Mouse (Mus musculus): ENCODE results near the gene Pafah1b2. TPM values are rescaled to one million over a fixed set of nuclear protein-coding genes. Genes with fewer than 3 reads are reported as not detected.

The Pafah1b2 gene
- polyA plus RNA-seq, 1 experiment from 2014 or later: 314 TPM

DNA sequence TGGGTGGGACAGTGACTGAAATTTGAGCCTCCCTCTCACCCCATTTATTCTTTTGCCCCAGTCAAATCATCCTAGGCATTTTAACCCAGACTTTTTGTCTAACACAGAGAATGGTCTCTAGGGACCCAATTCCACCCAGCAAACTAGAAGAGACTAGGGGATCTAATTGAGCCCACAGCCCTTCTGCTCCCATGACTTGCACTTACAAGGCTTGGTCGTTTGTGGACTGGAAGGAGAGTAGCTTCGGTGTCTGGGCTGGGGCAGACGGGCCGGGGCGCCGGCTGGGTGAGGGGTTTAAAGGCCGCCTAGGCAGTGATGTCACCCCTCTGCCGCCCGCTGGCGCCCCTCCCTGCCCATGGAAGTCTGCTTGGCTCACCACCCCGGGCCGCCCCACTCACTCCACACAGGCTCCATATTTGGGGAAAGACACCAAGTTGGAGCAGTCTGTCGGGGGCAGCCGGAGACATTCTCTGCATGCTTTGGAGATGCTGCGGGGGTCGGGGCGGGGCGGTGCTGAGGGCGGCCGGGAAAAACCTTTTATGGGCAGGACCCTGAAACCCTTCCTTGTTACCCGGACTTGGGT, 76.8 kb downstream of the Pafah1b2 start, which contains the start of gene Tagln:
Gene Tagln (minus strand): TSS at position 431 of the 583 bp plus-strand sequence.
- Histone ChIP-seq H3K9me3 (replicated peaks; ENCODE audit: control insufficient read depth, low read length) (no peaks in the 10 kb centered on the region), H3K27ac (ENCODE audit: low read depth, low read length) (no peak within 1 kb of the TSS), H3K4me1 (ENCODE audit: control insufficient read depth, insufficient read depth, low read length) (no peaks in the 10 kb centered on the region; the same call in 1 of the 2 replicates), H3K36me3 (ENCODE audit: control insufficient read depth, insufficient read depth, low read length) (peaks cover 29% of the 10 kb centered on the region), H3K4me2 (ENCODE audit: low read length) (peak within 1 kb of the TSS; percentile 23; the same call in 1 of the 2 replicates), H3K4me3 (ENCODE audit: low read depth, low read length) (no peak within 1 kb of the TSS), H3K9ac (ENCODE audit: low read length) (peak within 1 kb of the TSS; percentile 21; the same call in 1 of the 2 replicates), H3K27me3 (replicated peaks; ENCODE audit: control insufficient read depth, insufficient read depth, low read length) (no peaks in the 10 kb centered on the region)
- DNase-seq (ENCODE audit: low spot score) (no peak), ATAC-seq (no peak)
- 8% methylated on average over 21 of the region's 21 CpGs for WGBS

DNA sequence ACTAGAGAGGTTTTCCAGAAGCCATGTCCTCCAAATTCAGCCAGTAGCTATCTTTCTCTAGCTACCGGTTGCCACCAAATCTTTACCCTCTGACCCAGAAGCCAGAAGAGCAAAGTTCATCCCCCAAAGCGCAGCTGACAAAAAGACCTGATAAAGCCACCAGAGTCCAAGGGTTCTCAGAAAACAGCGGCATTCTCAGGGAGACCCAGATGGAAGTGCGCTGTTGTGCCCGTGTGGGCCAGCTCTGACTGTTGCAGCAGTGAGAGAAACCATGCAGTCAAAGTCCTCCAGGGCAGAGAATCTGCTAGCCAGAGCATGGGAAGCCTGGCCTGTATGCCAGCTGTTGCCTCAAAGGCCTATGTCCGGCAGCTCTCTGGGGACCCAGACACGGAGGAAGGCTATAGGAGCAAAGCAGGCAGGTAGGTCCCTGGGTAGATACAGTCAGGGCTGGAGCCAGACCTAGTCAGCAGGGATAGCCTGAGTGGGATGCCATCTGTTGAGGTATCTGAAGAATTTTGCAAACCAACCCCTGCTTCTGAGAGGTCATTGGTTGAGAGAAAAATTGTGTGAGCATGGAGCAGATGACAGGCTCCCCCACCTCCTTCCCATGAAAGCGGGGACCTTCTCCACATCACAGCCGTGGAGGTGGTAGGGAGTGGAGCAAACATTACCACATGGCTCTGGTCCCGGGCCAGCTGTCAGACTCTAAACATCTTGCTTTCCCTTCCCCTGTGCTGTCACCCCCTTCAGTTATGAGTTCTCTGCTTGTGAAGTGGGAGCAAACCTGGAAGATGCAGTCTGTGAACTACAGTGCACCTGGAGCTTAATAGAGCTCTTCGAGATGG, 79.7 kb downstream of the Pafah1b2 start:
- DNase-seq (ENCODE audit: low spot score) (peak; percentile 32), ATAC-seq (no peak)
- H3K9me3 ChIP-seq (replicated peaks; ENCODE audit: control insufficient read depth, low read length): no peaks in the 10 kb centered on the region
- H3K36me3 ChIP-seq (ENCODE audit: control insufficient read depth, insufficient read depth, low read length): peaks cover 42% of the 10 kb centered on the region
- no peak overlapping the region for H3K4me3 ChIP-seq (ENCODE audit: low read depth, low read length)
- no peaks in the 10 kb centered on the region for H3K27me3 ChIP-seq (replicated peaks; ENCODE audit: control insufficient read depth, insufficient read depth, low read length)
- no peak overlapping the region for H3K4me2 ChIP-seq (ENCODE audit: low read length)
- H3K4me1 ChIP-seq (ENCODE audit: control insufficient read depth, insufficient read depth, low read length): no peaks in the 10 kb centered on the region; the same call in 1 of the 2 replicates
- WGBS: 81% methylated on average over 11 of the region's 11 CpGs
- H3K9ac ChIP-seq (ENCODE audit: low read length): no peak overlapping the region
- H3K27ac ChIP-seq (ENCODE audit: low read depth, low read length): no peak overlapping the region

DNA sequence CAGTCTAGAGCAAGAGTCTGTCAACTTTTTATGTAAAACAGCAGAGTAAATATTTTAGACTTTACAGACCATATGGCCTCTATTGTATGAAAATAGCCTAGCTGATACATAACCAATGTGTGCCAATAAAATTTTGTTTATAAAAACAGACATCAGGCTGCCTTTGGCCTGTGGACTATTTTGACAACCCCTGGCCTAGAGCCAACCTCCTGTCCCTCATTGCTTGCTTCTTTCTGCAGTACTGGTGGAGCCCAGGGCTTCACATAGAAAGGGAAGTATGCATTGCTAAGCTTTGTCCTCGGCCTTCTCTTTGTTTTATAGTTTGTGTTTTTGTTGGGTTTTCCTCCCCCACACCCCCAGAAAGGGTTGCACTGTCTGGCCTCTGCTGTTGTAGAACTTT, 80.5 kb downstream of the Pafah1b2 start:
- 34% methylated on average over 1 of the region's 1 CpGs for WGBS
- Histone ChIP-seq H3K9ac (ENCODE audit: low read length) (no peak overlapping the region), H3K4me1 (ENCODE audit: control insufficient read depth, insufficient read depth, low read length) (no peaks in the 10 kb centered on the region; the same call in 1 of the 2 replicates), H3K4me3 (ENCODE audit: low read depth, low read length) (no peak overlapping the region), H3K9me3 (replicated peaks; ENCODE audit: control insufficient read depth, low read length) (no peaks in the 10 kb centered on the region), H3K27ac (ENCODE audit: low read depth, low read length) (no peak overlapping the region), H3K27me3 (replicated peaks; ENCODE audit: control insufficient read depth, insufficient read depth, low read length) (no peaks in the 10 kb centered on the region), H3K4me2 (ENCODE audit: low read length) (no peak overlapping the region), H3K36me3 (ENCODE audit: control insufficient read depth, insufficient read depth, low read length) (peaks cover 47% of the 10 kb centered on the region)
- DNase-seq (ENCODE audit: low spot score) (no peak), ATAC-seq (no peak)

DNA sequence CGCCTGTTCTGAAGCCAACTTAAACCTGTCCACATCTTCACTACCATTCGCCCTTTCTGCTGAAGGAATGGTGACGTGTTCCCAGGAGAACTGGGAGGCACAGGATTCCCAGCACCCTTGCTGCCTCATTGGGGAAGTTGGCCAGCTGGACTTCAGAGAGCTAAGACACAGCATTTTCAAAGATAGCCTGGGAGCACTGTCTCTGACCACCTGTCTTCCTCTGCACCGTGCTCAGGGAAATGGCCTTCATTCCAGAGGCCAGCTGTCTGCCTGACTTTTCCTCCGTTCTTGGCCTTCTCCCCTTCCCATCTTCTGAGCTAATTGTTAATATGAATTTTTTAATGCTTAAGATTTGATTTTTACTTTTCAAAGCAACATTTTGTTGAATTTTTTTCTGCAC, 83.2 kb downstream of the Pafah1b2 start:
- H3K9ac ChIP-seq (ENCODE audit: low read length): no peak overlapping the region
- no peak for DNase-seq (ENCODE audit: low spot score)
- H3K4me3 ChIP-seq (ENCODE audit: low read depth, low read length): no peak overlapping the region
- no peaks in the 10 kb centered on the region for H3K9me3 ChIP-seq (replicated peaks; ENCODE audit: control insufficient read depth, low read length)
- no peak for ATAC-seq
- no peak overlapping the region for H3K27ac ChIP-seq (ENCODE audit: low read depth, low read length)
- 89% methylated on average over 5 of the region's 5 CpGs for WGBS
- H3K4me2 ChIP-seq (ENCODE audit: low read length): no peak overlapping the region
- H3K4me1 ChIP-seq (ENCODE audit: control insufficient read depth, insufficient read depth, low read length): no peaks in the 10 kb centered on the region
- H3K36me3 ChIP-seq (ENCODE audit: control insufficient read depth, insufficient read depth, low read length): peaks cover 63% of the 10 kb centered on the region
- no peaks in the 10 kb centered on the region for H3K27me3 ChIP-seq (replicated peaks; ENCODE audit: control insufficient read depth, insufficient read depth, low read length)

DNA sequence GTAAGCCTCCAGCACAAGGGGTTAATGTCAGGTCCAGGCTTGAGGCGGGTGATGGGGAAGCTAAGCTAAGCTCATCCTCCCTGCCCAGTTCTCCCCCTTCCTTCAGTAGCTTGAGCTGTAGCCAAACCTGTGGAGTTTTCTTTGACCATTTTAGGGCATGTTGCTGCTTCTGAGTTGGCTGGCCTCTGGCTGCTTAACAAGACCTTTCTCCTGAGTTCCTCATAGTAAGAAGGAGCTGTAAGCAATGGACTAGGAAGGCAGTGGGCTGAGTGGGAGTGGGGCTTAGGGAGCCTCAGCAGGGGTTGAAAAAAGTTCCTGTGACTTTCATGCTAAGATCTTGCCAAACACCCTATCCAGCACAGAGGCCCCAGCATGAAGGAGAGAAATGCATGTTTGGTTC, 92.6 kb downstream of the Pafah1b2 start:
- H3K27me3 ChIP-seq (replicated peaks; ENCODE audit: control insufficient read depth, insufficient read depth, low read length): no peaks in the 10 kb centered on the region
- H3K4me1 ChIP-seq (ENCODE audit: control insufficient read depth, insufficient read depth, low read length): no peaks in the 10 kb centered on the region
- H3K9me3 ChIP-seq (replicated peaks; ENCODE audit: control insufficient read depth, low read length): no peaks in the 10 kb centered on the region
- H3K4me3 ChIP-seq (ENCODE audit: low read depth, low read length): no peak overlapping the region
- no peak overlapping the region for H3K4me2 ChIP-seq (ENCODE audit: low read length)
- 71% methylated on average over 1 of the region's 1 CpGs for WGBS
- H3K9ac ChIP-seq (ENCODE audit: low read length): no peak overlapping the region
- H3K36me3 ChIP-seq (ENCODE audit: control insufficient read depth, insufficient read depth, low read length): peaks cover 73% of the 10 kb centered on the region
- H3K27ac ChIP-seq (ENCODE audit: low read depth, low read length): no peak overlapping the region
- ATAC-seq (no peak), DNase-seq (ENCODE audit: low spot score) (no peak)

DNA sequence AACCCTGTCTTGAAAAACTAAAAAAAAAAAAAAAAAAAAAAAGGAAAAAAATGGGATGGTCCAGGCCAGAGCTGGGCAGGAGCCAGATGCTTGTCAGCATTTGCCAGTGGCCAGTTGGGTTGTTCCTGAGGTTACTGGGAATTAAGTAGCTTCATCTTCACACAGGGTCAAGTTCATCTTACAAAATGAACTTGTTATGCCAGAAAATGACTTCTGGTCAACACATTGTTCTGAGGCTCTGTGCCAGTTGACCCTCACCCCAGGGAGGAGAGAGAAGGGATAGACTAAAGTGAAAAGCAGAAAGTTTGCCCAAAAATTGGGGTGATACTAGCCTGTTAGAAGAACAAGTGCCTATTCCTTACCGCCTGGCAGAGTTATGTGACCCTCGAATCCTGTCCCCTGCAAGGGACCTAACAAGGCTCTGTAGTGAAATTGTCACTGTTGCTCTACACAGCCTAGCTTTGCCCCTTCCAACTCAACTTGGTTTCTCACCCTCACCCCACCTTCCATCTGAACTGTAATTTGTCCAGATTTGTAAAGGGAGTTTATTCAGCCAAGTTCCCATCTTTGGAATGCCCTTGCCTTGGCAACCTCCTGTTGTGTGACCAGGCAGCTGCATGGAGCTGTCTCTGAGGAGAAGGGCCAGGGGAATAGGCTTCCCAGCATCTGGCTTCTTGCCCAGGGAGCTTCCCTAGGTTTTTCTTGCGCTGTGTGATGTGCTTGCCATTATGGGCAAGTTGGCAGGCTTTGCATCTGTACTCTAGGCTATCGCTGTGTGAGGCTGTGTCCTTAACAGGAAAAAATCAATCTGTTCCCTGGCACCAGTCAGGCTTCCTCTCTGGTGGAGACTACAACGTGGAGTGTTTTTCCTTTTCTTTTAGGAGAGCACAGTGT, 95.2 kb downstream of the Pafah1b2 start:
- peak; percentile 37; the same call in 1 of the 2 replicates for ATAC-seq
- H3K9me3 ChIP-seq (replicated peaks; ENCODE audit: control insufficient read depth, low read length): no peaks in the 10 kb centered on the region
- no peak overlapping the region for H3K4me2 ChIP-seq (ENCODE audit: low read length)
- peak; percentile 62 for DNase-seq (ENCODE audit: low spot score)
- WGBS: 77% methylated on average over 5 of the region's 5 CpGs
- no peak overlapping the region for H3K9ac ChIP-seq (ENCODE audit: low read length)
- H3K36me3 ChIP-seq (ENCODE audit: control insufficient read depth, insufficient read depth, low read length): peaks cover 75% of the 10 kb centered on the region
- H3K27ac ChIP-seq (ENCODE audit: low read depth, low read length): no peak overlapping the region
- H3K27me3 ChIP-seq (replicated peaks; ENCODE audit: control insufficient read depth, insufficient read depth, low read length): no peaks in the 10 kb centered on the region
- no peaks in the 10 kb centered on the region for H3K4me1 ChIP-seq (ENCODE audit: control insufficient read depth, insufficient read depth, low read length)
- no peak overlapping the region for H3K4me3 ChIP-seq (ENCODE audit: low read depth, low read length)

DNA sequence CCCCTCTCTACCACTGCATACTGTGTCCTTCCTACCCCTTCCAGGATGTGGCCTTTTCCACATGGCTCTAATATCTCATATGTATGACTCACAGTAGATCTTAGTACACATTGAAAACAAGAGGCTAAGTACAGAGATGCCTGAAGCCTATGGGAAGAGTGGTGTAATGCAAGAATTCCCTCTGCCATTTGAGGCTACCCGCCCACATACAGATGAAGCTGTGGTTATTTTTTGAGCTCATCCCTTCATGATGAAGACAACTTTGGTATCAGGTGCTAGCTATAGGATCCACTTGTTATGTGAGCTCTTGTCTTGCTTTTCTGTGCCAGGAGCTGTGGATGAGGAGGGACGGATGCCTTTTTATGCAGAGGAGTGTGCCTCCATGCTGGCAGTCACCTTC, 96.8 kb downstream of the Pafah1b2 start:
- H3K27ac ChIP-seq (ENCODE audit: low read depth, low read length): no peak overlapping the region
- no peak overlapping the region for H3K4me3 ChIP-seq (ENCODE audit: low read depth, low read length)
- H3K27me3 ChIP-seq (replicated peaks; ENCODE audit: control insufficient read depth, insufficient read depth, low read length): no peaks in the 10 kb centered on the region
- ATAC-seq (no peak), DNase-seq (ENCODE audit: low spot score) (no peak)
- 97% methylated on average over 2 of the region's 2 CpGs for WGBS
- no peaks in the 10 kb centered on the region for H3K4me1 ChIP-seq (ENCODE audit: control insufficient read depth, insufficient read depth, low read length)
- peaks cover 79% of the 10 kb centered on the region for H3K36me3 ChIP-seq (ENCODE audit: control insufficient read depth, insufficient read depth, low read length)
- H3K9me3 ChIP-seq (replicated peaks; ENCODE audit: control insufficient read depth, low read length): no peaks in the 10 kb centered on the region
- H3K9ac ChIP-seq (ENCODE audit: low read length): no peak overlapping the region
- no peak overlapping the region for H3K4me2 ChIP-seq (ENCODE audit: low read length)

Measured in forebrain, embryonic 14.5 days (tissue).